Mouse (Mus musculus): Measurements from ENCODE around the gene Fbxo31. TPM values are rescaled to one million over a fixed set of nuclear protein-coding genes. Genes with fewer than 3 reads are reported as not detected.

Gene Fbxo31
- polyA plus RNA-seq, 1 experiment from 2014 or later: 11.8 TPM

- Histone ChIP-seq H3K36me3 (ENCODE audit: control insufficient read depth, insufficient read depth) (peaks cover 17% of the 10 kb centered on the region; the same call in 1 of the 2 replicates), H3K4me2 (ENCODE audit: low read depth, low read length) (peak overlapping the region; percentile 93), H3K4me3 (ENCODE audit: low read length) (peak overlapping the region; percentile 93), H3K4me1 (ENCODE audit: control insufficient read depth, insufficient read depth, low read length) (peaks cover 21% of the 10 kb centered on the region), H3K9me3 (replicated peaks; ENCODE audit: control insufficient read depth, low read length) (no peaks in the 10 kb centered on the region), H3K27ac (ENCODE audit: low read length) (peak overlapping the region; percentile 57), H3K9ac (ENCODE audit: low read length) (peak overlapping the region; percentile 92), H3K27me3 (ENCODE audit: control insufficient read depth, insufficient read depth, low read length) (no peaks in the 10 kb centered on the region)
- 0 out of 2 replicates have a peak, but pooled peaks have one; percentile 12 for ATAC-seq (replicated peaks; ENCODE audit: extremely low read depth, insufficient read depth, low FRiP score)
- 13% methylated on average over 20 of the region's 20 CpGs for WGBS
Observed at GRCm38 (mm10) chr8:121591178-121592066, 12.8 kb upstream of the Fbxo31 start.

DNA sequence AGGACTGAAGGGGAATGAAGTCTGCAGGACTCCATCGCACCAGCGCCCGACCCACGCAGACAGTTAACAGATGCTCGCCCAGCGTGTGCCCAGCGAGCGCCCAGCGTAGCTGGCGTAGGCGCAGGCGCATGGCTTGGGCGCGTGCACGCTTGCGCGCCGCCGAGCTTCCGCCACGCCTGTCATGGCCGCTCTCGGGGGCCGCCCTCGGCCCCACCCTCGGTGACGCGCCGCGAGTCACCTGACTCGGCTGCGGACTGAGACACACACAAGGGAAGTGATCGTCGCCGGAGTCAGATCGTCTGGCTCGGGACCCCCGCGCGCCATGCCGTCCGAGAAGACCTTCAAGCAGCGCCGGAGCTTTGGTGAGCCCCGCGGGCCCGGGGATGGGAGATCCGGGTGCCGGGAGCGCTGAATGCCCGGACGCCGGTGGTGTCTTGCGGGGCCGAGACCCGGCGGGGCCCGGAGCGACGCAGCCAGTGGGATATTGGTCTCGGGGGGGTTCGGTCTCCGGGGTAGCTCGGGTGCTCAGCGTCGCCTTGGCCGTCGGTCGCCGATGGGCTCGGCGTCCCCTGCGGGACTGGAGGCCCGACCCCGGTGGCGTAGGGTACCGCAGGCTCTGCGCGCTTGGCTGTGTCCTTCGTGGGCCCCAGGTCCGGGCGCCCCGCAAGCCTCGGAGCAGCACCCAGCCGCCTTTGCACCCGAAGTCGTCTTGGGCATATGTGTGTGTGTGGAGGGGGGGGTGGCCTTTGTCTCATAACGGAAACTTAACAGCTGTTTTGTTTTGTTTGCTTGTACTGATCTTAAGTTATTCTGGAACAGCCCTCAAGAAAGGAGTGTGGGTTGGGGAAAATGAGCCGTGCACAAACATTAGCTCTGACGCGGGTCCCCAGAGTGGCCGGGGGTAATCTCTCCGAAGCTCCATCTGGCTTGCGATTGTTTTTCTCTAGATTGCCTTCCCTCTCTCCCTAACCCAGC is 11.9 kb upstream of the Fbxo31 start, which contains the start of gene Map1lc3b:
TSS of gene Map1lc3b (plus strand) at position 159 of the 975 bp plus-strand sequence.
- H3K36me3 ChIP-seq (ENCODE audit: control insufficient read depth, insufficient read depth): peaks cover 14% of the 10 kb centered on the region; the same call in 1 of the 2 replicates
- peak; percentile 87 for ATAC-seq (replicated peaks; ENCODE audit: extremely low read depth, insufficient read depth, low FRiP score)
- peak within 1 kb of the TSS; percentile 93 for H3K4me3 ChIP-seq (ENCODE audit: low read length)
- peak within 1 kb of the TSS; percentile 78 for H3K27ac ChIP-seq (ENCODE audit: low read length)
- no peaks in the 10 kb centered on the region for H3K9me3 ChIP-seq (replicated peaks; ENCODE audit: control insufficient read depth, low read length)
- no peaks in the 10 kb centered on the region for H3K27me3 ChIP-seq (ENCODE audit: control insufficient read depth, insufficient read depth, low read length)
- peak within 1 kb of the TSS; percentile 92 for H3K9ac ChIP-seq (ENCODE audit: low read length)
- WGBS: under 1% methylated on average over 91 of the region's 94 CpGs
- H3K4me1 ChIP-seq (ENCODE audit: control insufficient read depth, insufficient read depth, low read length): peaks cover 24% of the 10 kb centered on the region
- H3K4me2 ChIP-seq (ENCODE audit: low read depth, low read length): peak within 1 kb of the TSS; percentile 93

GRCm38 (mm10) chr8:121589205-121589726 is 10.7 kb upstream of the Fbxo31 start:
- 37% methylated on average over 2 of the region's 2 CpGs for WGBS
- H3K27ac ChIP-seq (ENCODE audit: low read length): no peak overlapping the region
- no peak overlapping the region for H3K9ac ChIP-seq (ENCODE audit: low read length)
- 0 out of 2 replicates have a peak, but pooled peaks cover 4% of the 10 kb centered on the region for H3K36me3 ChIP-seq (ENCODE audit: control insufficient read depth, insufficient read depth)
- H3K4me1 ChIP-seq (ENCODE audit: control insufficient read depth, insufficient read depth, low read length): peaks cover 28% of the 10 kb centered on the region
- no peak for ATAC-seq (replicated peaks; ENCODE audit: extremely low read depth, insufficient read depth, low FRiP score)
- no peaks in the 10 kb centered on the region for H3K27me3 ChIP-seq (ENCODE audit: control insufficient read depth, insufficient read depth, low read length)
- H3K4me2 ChIP-seq (ENCODE audit: low read depth, low read length): no peak overlapping the region
- no peaks in the 10 kb centered on the region for H3K9me3 ChIP-seq (replicated peaks; ENCODE audit: control insufficient read depth, low read length)
- no peak overlapping the region for H3K4me3 ChIP-seq (ENCODE audit: low read length)

- no peak overlapping the region for H3K27ac ChIP-seq (ENCODE audit: low read length)
- WGBS: 71% methylated on average over 4 of the region's 4 CpGs
Observed at GRCm38 (mm10) chr8:121588750-121589149, 10.1 kb upstream of the Fbxo31 start.

GRCm38 (mm10) chr8:121585159-121585825 is 6.7 kb upstream of the Fbxo31 start:
- peak overlapping the region; percentile 84 for H3K4me2 ChIP-seq (ENCODE audit: low read depth, low read length)
- H3K4me1 ChIP-seq (ENCODE audit: control insufficient read depth, insufficient read depth, low read length): peaks cover 12% of the 10 kb centered on the region
- peak; percentile 93 for ATAC-seq (replicated peaks; ENCODE audit: extremely low read depth, insufficient read depth, low FRiP score)
- WGBS: under 1% methylated on average over 47 of the region's 47 CpGs
- no peaks in the 10 kb centered on the region for H3K27me3 ChIP-seq (ENCODE audit: control insufficient read depth, insufficient read depth, low read length)
- no peaks in the 10 kb centered on the region for H3K36me3 ChIP-seq (ENCODE audit: control insufficient read depth, insufficient read depth)
- H3K4me3 ChIP-seq (ENCODE audit: low read length): peak overlapping the region; percentile 86
- peak overlapping the region; percentile 67; the same call in 1 of the 2 replicates for H3K27ac ChIP-seq (ENCODE audit: low read length)
- H3K9me3 ChIP-seq (replicated peaks; ENCODE audit: control insufficient read depth, low read length): no peaks in the 10 kb centered on the region
- peak overlapping the region; percentile 87 for H3K9ac ChIP-seq (ENCODE audit: low read length)

More at GRCm38 (mm10) chr8:121588750-121589149, 10.1 kb upstream of the Fbxo31 start:
- H3K4me3 ChIP-seq (ENCODE audit: low read length): no peak overlapping the region
- no peak overlapping the region for H3K4me2 ChIP-seq (ENCODE audit: low read depth, low read length)
- H3K36me3 ChIP-seq (ENCODE audit: control insufficient read depth, insufficient read depth): 0 out of 2 replicates have a peak, but pooled peaks cover 4% of the 10 kb centered on the region
- H3K27me3 ChIP-seq (ENCODE audit: control insufficient read depth, insufficient read depth, low read length): no peaks in the 10 kb centered on the region
- no peak for ATAC-seq (replicated peaks; ENCODE audit: extremely low read depth, insufficient read depth, low FRiP score)
- H3K4me1 ChIP-seq (ENCODE audit: control insufficient read depth, insufficient read depth, low read length): peaks cover 28% of the 10 kb centered on the region
- H3K9ac ChIP-seq (ENCODE audit: low read length): no peak overlapping the region
- no peaks in the 10 kb centered on the region for H3K9me3 ChIP-seq (replicated peaks; ENCODE audit: control insufficient read depth, low read length)

DNA sequence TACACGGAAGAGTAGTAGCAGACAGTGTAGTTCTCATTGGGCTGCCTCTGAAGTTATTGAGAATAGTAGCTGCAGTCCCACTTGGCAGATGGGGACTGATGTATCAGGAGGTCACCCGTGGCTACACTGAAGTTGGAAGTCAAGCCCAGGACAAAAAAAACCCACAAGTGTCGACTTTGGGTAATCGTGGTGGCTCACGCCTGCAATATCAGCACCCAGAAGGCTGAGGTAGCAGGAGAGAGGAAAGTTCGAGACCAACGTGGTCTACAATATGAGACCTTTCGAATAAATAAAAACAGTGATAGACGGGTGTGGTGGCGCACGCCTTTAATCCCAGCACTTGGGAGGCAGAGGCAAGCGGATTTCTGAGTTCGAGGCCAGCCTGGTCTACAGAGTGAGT is 6.1 kb upstream of the Fbxo31 start:
- 35% methylated on average over 13 of the region's 13 CpGs for WGBS
- peak overlapping the region; percentile 87 for H3K9ac ChIP-seq (ENCODE audit: low read length)
- peaks cover 9% of the 10 kb centered on the region for H3K4me1 ChIP-seq (ENCODE audit: control insufficient read depth, insufficient read depth, low read length)
- H3K4me3 ChIP-seq (ENCODE audit: low read length): peak overlapping the region; percentile 86
- H3K27ac ChIP-seq (ENCODE audit: low read length): no peak overlapping the region
- H3K36me3 ChIP-seq (ENCODE audit: control insufficient read depth, insufficient read depth): no peaks in the 10 kb centered on the region
- H3K9me3 ChIP-seq (replicated peaks; ENCODE audit: control insufficient read depth, low read length): no peaks in the 10 kb centered on the region
- no peak for ATAC-seq (replicated peaks; ENCODE audit: extremely low read depth, insufficient read depth, low FRiP score)
- peak overlapping the region; percentile 84 for H3K4me2 ChIP-seq (ENCODE audit: low read depth, low read length)
- H3K27me3 ChIP-seq (ENCODE audit: control insufficient read depth, insufficient read depth, low read length): no peaks in the 10 kb centered on the region

DNA sequence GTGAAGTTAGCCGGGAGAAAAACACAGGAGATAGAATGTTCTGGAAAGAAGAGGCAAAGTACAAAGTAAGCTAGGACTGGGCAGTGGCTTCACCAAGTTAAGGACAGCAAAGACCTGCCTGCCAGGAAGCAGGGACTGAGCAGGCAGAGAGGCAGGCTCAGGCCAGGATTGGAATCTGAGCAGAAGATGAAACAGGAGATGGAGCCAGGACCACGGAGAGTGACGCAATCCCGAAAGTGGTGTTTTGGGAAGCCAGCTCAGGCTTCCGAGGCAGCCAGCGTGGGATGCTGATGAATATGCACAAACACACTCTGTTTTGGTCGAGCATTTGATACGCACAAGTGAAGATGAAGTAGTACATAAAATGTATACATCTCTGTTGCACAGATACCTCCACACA is 5.0 kb upstream of the Fbxo31 start:
- ATAC-seq (replicated peaks; ENCODE audit: extremely low read depth, insufficient read depth, low FRiP score): no peak
- H3K36me3 ChIP-seq (ENCODE audit: control insufficient read depth, insufficient read depth): no peaks in the 10 kb centered on the region
- WGBS: 38% methylated on average over 8 of the region's 8 CpGs
- peaks cover 7% of the 10 kb centered on the region for H3K4me1 ChIP-seq (ENCODE audit: control insufficient read depth, insufficient read depth, low read length)
- H3K9ac ChIP-seq (ENCODE audit: low read length): no peak overlapping the region
- no peaks in the 10 kb centered on the region for H3K27me3 ChIP-seq (ENCODE audit: control insufficient read depth, insufficient read depth, low read length)
- no peak overlapping the region for H3K27ac ChIP-seq (ENCODE audit: low read length)
- no peak overlapping the region for H3K4me3 ChIP-seq (ENCODE audit: low read length)
- no peak overlapping the region for H3K4me2 ChIP-seq (ENCODE audit: low read depth, low read length)
- no peaks in the 10 kb centered on the region for H3K9me3 ChIP-seq (replicated peaks; ENCODE audit: control insufficient read depth, low read length)

DNA sequence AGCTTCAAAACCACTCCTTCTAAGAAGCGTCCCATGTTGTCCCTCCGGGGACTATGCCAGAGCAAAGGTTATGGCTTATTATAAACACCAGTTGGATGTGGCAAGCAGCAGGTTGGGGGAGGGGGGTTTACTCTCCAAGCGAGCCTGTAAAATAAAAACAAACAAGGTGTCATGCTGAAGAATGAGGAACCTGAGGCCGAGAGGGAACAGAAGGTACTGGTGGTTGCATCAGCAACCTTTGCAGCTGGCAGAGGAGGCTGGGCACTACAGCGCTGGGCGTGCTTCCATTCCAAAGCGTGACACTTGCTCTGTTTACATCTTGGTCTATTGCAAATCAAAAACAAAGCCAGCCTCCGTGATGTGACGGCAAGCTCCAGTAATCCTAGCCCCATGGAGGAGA is 1.9 kb upstream of the Fbxo31 start:
- H3K27ac ChIP-seq (ENCODE audit: low read length): no peak overlapping the region
- H3K9ac ChIP-seq (ENCODE audit: low read length): no peak overlapping the region
- no peaks in the 10 kb centered on the region for H3K9me3 ChIP-seq (replicated peaks; ENCODE audit: control insufficient read depth, low read length)
- H3K4me3 ChIP-seq (ENCODE audit: low read length): no peak overlapping the region
- H3K4me2 ChIP-seq (ENCODE audit: low read depth, low read length): no peak overlapping the region
- 36% methylated on average over 9 of the region's 9 CpGs for WGBS
- no peaks in the 10 kb centered on the region for H3K27me3 ChIP-seq (ENCODE audit: control insufficient read depth, insufficient read depth, low read length)
- no peaks in the 10 kb centered on the region for H3K36me3 ChIP-seq (ENCODE audit: control insufficient read depth, insufficient read depth)
- ATAC-seq (replicated peaks; ENCODE audit: extremely low read depth, insufficient read depth, low FRiP score): no peak
- peaks cover 16% of the 10 kb centered on the region for H3K4me1 ChIP-seq (ENCODE audit: control insufficient read depth, insufficient read depth, low read length)

Data from heart, embryonic 16.5 days (tissue).